Mouse (Mus musculus): Measurements from ENCODE around the gene Hoxb3. TPM values are rescaled to one million over a fixed set of nuclear protein-coding genes. Genes with fewer than 3 reads are reported as not detected.

Gene Hoxb3
- polyA plus RNA-seq, 1 experiment from 2014 or later, result 0.11 TPM

DNA sequence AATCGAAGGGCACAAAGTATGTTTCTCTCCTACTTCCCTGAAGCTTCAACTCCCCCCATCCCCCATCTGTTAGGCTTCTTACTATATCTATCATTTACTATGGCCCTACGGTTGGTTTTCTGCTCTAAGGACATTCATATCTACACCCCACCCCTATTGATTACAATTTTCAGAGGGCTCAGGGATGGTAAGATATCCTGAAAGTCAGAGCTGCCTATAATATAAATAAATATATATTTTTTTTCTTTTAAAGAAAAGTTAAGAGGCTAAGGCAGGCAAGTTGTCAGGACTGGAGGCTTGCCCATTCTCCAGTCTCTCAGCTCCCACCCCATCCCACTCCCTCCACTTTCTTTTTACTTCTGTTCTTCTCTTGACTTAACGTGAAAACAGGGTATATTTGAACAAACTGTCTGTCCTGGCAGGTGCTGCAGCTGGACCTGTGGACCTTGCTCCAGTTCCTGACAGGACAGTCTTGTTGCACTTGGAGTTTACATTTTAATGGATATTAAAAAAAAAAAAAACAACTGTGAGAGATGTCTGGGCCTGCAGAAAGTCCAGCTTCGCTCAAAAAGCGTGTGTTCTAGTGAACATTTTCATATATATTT is 23.9 kb downstream of the Hoxb3 start:
- ATAC-seq (ENCODE audit: low read depth), result no peak
- no peaks in the 10 kb centered on the region; the same call in 1 of the 2 replicates for H3K4me1 ChIP-seq (ENCODE audit: control insufficient read depth, low read depth, low read length)
- H3K27ac ChIP-seq (ENCODE audit: low read length), result no peak overlapping the region
- H3K9me3 ChIP-seq (replicated peaks; ENCODE audit: control insufficient read depth, low read length), result no peaks in the 10 kb centered on the region
- no peak overlapping the region for H3K9ac ChIP-seq (ENCODE audit: low read depth, low read length)
- 43% methylated on average over 5 of the region's 5 CpGs for WGBS (ENCODE audit: insufficient replicate concordance)
- peaks cover 89% of the 10 kb centered on the region for H3K27me3 ChIP-seq (ENCODE audit: control insufficient read depth, insufficient read depth, low read depth, low read length)
- no peaks in the 10 kb centered on the region for H3K36me3 ChIP-seq (ENCODE audit: control insufficient read depth, insufficient read depth)
- H3K4me2 ChIP-seq (ENCODE audit: low read depth, low read length), result no peak overlapping the region
- no peak overlapping the region for H3K4me3 ChIP-seq (ENCODE audit: low read depth, low read length)

DNA sequence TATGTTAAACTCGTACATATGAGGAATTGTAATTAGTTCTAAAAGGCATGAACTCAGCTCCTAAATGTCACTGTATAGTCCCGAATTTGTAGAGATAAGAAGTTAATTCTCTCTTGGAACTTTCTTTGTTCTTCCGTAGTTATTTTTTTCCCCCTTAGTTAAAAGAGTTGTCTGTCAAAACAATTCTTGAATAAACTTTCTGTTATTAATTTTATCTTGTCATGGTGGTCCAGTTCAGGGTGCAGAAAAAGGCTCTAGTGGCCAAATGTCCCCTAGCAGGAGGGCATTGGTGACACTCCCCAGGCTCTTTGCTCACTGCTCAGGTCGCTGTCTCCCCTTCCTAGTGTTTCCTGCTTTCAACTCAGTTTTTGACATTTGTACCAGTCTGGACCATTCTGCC is 24.6 kb downstream of the Hoxb3 start:
- H3K4me2 ChIP-seq (ENCODE audit: low read depth, low read length), result no peak overlapping the region
- WGBS (ENCODE audit: insufficient replicate concordance), result 27% methylated on average over 4 of the region's 4 CpGs
- H3K9me3 ChIP-seq (replicated peaks; ENCODE audit: control insufficient read depth, low read length), result no peaks in the 10 kb centered on the region
- no peaks in the 10 kb centered on the region for H3K36me3 ChIP-seq (ENCODE audit: control insufficient read depth, insufficient read depth)
- no peak overlapping the region for H3K4me3 ChIP-seq (ENCODE audit: low read depth, low read length)
- H3K4me1 ChIP-seq (ENCODE audit: control insufficient read depth, low read depth, low read length), result no peaks in the 10 kb centered on the region; the same call in 1 of the 2 replicates
- peaks cover 89% of the 10 kb centered on the region for H3K27me3 ChIP-seq (ENCODE audit: control insufficient read depth, insufficient read depth, low read depth, low read length)
- no peak overlapping the region for H3K9ac ChIP-seq (ENCODE audit: low read depth, low read length)
- ATAC-seq (ENCODE audit: low read depth), result no peak
- H3K27ac ChIP-seq (ENCODE audit: low read length), result no peak overlapping the region

DNA sequence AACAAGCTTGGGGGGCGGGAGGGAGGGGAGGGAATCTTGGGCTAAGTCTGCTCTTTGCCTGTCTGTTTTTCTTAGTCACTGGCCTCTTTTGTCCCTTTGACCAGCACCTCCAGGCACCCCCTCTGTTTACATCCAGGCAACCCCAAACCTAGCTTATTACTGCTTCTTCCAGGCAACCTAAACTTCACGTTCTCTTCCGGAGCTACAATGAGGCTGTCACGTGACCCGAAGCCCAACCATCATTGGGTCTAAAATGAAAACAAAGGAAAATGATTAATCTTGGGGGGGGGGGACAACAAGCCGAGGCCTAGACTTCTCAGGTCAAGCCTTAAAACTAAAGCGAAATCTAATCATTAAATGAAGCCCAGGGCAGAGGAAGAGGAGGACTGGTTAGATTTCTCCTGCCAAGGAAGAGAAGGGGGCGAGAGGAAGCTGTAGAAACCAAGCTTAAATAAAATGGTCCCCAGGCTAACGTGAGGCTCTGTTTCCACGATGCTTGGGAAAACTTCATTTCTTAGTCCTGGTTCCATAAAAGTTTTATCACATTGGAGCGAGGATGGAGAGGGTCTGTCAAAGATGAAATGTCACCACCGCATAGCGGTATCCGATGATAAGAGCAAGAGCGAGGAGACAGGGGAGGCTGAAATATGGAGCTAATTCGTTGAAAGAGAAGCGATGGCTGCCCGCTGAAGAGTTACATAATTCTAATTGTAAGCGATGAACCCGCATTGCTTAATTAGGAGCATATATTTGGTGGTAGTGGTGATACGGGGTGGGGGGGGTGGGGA is 25.2 kb downstream of the Hoxb3 start:
- Histone ChIP-seq H3K27ac (ENCODE audit: low read length) (no peak overlapping the region), H3K36me3 (ENCODE audit: control insufficient read depth, insufficient read depth) (no peaks in the 10 kb centered on the region), H3K27me3 (ENCODE audit: control insufficient read depth, insufficient read depth, low read depth, low read length) (peaks cover 89% of the 10 kb centered on the region), H3K4me3 (ENCODE audit: low read depth, low read length) (no peak overlapping the region), H3K9ac (ENCODE audit: low read depth, low read length) (no peak overlapping the region), H3K4me2 (ENCODE audit: low read depth, low read length) (no peak overlapping the region), H3K9me3 (replicated peaks; ENCODE audit: control insufficient read depth, low read length) (no peaks in the 10 kb centered on the region), H3K4me1 (ENCODE audit: control insufficient read depth, low read depth, low read length) (no peaks in the 10 kb centered on the region; the same call in 1 of the 2 replicates)
- WGBS (ENCODE audit: insufficient replicate concordance), result 26% methylated on average over 21 of the region's 21 CpGs
- no peak for ATAC-seq (ENCODE audit: low read depth)

DNA sequence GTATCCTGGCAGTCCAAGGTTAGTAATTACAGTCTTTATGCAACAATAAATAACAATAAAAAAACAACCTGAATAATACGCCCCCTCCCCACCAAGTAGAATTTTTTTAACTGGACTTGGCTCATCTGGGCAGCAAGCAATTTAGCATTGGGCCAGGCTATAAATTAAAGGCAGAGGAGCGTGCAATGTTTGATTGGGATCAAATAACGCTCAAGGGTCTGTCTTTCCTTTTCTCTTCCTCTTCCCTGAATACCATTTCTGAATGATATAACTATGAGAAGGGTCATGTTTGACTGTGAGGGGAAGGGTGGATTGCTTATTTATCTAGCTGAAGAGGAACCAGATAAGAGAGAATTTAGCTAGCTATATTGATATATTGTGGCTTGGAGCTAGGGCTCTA is 25.9 kb downstream of the Hoxb3 start:
- no peak overlapping the region for H3K27ac ChIP-seq (ENCODE audit: low read length)
- 46% methylated on average over 3 of the region's 3 CpGs for WGBS (ENCODE audit: insufficient replicate concordance)
- H3K4me2 ChIP-seq (ENCODE audit: low read depth, low read length), result no peak overlapping the region
- no peaks in the 10 kb centered on the region; the same call in 1 of the 2 replicates for H3K4me1 ChIP-seq (ENCODE audit: control insufficient read depth, low read depth, low read length)
- no peak overlapping the region for H3K9ac ChIP-seq (ENCODE audit: low read depth, low read length)
- H3K36me3 ChIP-seq (ENCODE audit: control insufficient read depth, insufficient read depth), result no peaks in the 10 kb centered on the region
- H3K4me3 ChIP-seq (ENCODE audit: low read depth, low read length), result no peak overlapping the region
- H3K27me3 ChIP-seq (ENCODE audit: control insufficient read depth, insufficient read depth, low read depth, low read length), result peaks cover 87% of the 10 kb centered on the region
- no peaks in the 10 kb centered on the region for H3K9me3 ChIP-seq (replicated peaks; ENCODE audit: control insufficient read depth, low read length)
- ATAC-seq (ENCODE audit: low read depth), result no peak

DNA sequence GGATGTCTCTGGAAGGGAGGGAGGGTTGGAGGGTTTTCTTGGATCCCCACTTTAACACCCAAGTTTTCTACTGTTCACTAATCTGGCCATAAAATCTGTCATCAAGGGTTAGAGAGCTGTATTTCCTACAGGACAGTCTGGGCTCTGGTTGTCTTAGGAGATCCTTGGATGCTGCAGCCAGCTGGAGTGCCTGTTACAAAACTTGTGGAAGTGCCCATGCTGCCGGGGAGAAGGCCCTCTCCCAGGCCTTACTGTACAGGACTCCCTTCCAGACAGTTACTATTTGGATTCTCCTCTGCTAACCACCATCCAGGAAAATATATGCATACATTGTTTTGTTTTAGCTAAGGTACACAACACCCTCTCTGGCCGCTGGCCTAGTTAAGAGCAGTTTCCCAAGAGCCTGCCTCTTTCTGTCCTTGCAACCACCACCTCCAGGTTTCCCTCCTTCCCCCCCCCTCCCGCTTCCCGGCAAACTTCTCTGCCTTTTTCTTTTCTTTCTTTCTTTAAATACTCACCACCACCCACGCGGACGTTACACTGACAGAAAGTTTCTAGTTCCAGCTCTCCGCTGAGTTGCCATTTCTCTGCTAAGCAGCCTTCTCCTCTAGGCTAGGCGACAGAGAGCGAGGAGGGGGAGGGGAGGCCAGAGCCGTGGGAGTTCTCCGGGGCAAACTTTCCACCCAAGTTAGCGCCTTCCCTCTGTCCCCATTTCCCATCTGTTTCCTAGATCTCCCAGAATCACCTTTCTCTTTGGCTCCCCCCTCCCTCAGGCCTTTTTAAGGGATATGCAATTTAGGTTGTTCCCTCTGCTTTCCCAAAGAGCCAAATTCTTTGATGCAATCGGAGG is 26.6 kb downstream of the Hoxb3 start:
- Histone ChIP-seq H3K36me3 (ENCODE audit: control insufficient read depth, insufficient read depth) (no peaks in the 10 kb centered on the region), H3K27ac (ENCODE audit: low read length) (no peak overlapping the region), H3K4me2 (ENCODE audit: low read depth, low read length) (no peak overlapping the region), H3K4me1 (ENCODE audit: control insufficient read depth, low read depth, low read length) (no peaks in the 10 kb centered on the region; the same call in 1 of the 2 replicates), H3K9ac (ENCODE audit: low read depth, low read length) (no peak overlapping the region), H3K9me3 (replicated peaks; ENCODE audit: control insufficient read depth, low read length) (no peaks in the 10 kb centered on the region), H3K4me3 (ENCODE audit: low read depth, low read length) (no peak overlapping the region), H3K27me3 (ENCODE audit: control insufficient read depth, insufficient read depth, low read depth, low read length) (peaks cover 87% of the 10 kb centered on the region)
- 38% methylated on average over 14 of the region's 14 CpGs for WGBS (ENCODE audit: insufficient replicate concordance)
- ATAC-seq (ENCODE audit: low read depth), result no peak

DNA sequence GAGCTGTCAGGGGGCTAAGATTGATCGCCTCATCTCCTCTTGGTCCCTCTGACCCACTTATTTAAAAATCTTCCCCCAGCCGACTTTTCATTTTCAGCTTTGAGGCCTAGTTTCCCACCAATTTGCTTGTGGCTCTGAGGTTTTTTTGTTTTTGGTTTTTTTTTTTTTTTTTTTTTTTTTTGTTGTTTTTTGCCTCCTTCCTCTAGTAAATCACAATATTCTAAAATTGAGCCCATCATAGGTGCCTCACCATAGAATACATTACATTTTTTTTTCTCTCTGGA is 27.2 kb downstream of the Hoxb3 start, which contains the start of gene Hoxb2:
Gene Hoxb2 (plus strand): TSS at position 185 of the 284 bp plus-strand sequence.
- Histone ChIP-seq H3K27ac (ENCODE audit: low read length) (no peak within 1 kb of the TSS), H3K4me2 (ENCODE audit: low read depth, low read length) (no peak within 1 kb of the TSS), H3K27me3 (ENCODE audit: control insufficient read depth, insufficient read depth, low read depth, low read length) (peaks cover 87% of the 10 kb centered on the region), H3K9ac (ENCODE audit: low read depth, low read length) (no peak within 1 kb of the TSS), H3K9me3 (replicated peaks; ENCODE audit: control insufficient read depth, low read length) (no peaks in the 10 kb centered on the region), H3K36me3 (ENCODE audit: control insufficient read depth, insufficient read depth) (no peaks in the 10 kb centered on the region), H3K4me1 (ENCODE audit: control insufficient read depth, low read depth, low read length) (no peaks in the 10 kb centered on the region; the same call in 1 of the 2 replicates), H3K4me3 (ENCODE audit: low read depth, low read length) (no peak within 1 kb of the TSS)
- 32% methylated on average over 2 of the region's 2 CpGs for WGBS (ENCODE audit: insufficient replicate concordance)
- ATAC-seq (ENCODE audit: low read depth), result no peak

DNA sequence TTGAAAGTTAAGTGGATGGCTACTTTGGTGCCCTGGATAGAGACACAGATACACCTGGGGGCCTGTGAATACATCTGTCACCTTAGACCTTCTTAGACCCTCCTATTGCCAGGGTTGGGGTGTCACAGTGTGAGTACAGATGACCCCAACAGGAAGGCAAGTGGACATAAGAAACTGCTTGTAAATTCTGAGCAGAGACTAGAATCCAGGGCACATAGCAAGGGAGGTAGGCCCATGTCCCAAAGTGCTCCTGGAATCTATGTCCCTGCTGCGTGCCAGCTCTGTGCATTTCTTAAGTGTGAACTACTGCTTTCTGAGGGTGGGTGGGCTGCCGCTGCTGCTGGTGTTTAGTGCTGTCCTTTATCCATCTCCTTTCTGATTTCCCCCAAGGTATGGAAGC is 27.7 kb downstream of the Hoxb3 start:
- H3K36me3 ChIP-seq (ENCODE audit: control insufficient read depth, insufficient read depth), result no peaks in the 10 kb centered on the region
- no peak for ATAC-seq (ENCODE audit: low read depth)
- WGBS (ENCODE audit: insufficient replicate concordance), result 49% methylated on average over 2 of the region's 2 CpGs
- H3K4me3 ChIP-seq (ENCODE audit: low read depth, low read length), result no peak overlapping the region
- no peak overlapping the region for H3K4me2 ChIP-seq (ENCODE audit: low read depth, low read length)
- H3K9me3 ChIP-seq (replicated peaks; ENCODE audit: control insufficient read depth, low read length), result no peaks in the 10 kb centered on the region
- H3K27ac ChIP-seq (ENCODE audit: low read length), result no peak overlapping the region
- H3K9ac ChIP-seq (ENCODE audit: low read depth, low read length), result no peak overlapping the region
- peaks cover 84% of the 10 kb centered on the region for H3K27me3 ChIP-seq (ENCODE audit: control insufficient read depth, insufficient read depth, low read depth, low read length)
- H3K4me1 ChIP-seq (ENCODE audit: control insufficient read depth, low read depth, low read length), result no peaks in the 10 kb centered on the region

DNA sequence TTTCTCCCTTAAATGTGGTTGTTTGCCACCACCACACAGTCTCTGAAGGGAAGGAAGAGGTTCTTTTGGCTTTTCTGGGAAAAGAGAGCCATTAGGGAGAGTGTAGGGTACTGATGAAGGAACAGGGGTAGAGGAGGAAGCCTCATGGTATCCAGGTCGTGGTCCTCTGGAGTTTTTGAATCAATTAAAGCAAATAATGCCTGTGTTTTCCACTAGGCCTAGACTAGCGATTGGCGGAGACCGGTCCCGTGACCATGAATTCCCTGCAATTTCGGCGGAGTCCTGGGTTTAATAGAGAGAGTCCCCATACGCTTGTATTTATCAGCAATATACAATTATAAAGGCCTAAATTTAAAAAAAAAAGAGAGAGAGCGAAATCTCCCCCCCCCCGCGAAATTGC is 28.2 kb downstream of the Hoxb3 start:
- peaks cover 83% of the 10 kb centered on the region for H3K27me3 ChIP-seq (ENCODE audit: control insufficient read depth, insufficient read depth, low read depth, low read length)
- no peaks in the 10 kb centered on the region for H3K36me3 ChIP-seq (ENCODE audit: control insufficient read depth, insufficient read depth)
- H3K4me2 ChIP-seq (ENCODE audit: low read depth, low read length), result no peak overlapping the region
- H3K9ac ChIP-seq (ENCODE audit: low read depth, low read length), result no peak overlapping the region
- ATAC-seq (ENCODE audit: low read depth), result no peak
- H3K27ac ChIP-seq (ENCODE audit: low read length), result no peak overlapping the region
- no peaks in the 10 kb centered on the region for H3K9me3 ChIP-seq (replicated peaks; ENCODE audit: control insufficient read depth, low read length)
- no peak overlapping the region for H3K4me3 ChIP-seq (ENCODE audit: low read depth, low read length)
- 23% methylated on average over 11 of the region's 11 CpGs for WGBS (ENCODE audit: insufficient replicate concordance)
- no peaks in the 10 kb centered on the region for H3K4me1 ChIP-seq (ENCODE audit: control insufficient read depth, low read depth, low read length)

Measured in liver, embryonic 16.5 days (tissue).